Mouse (Mus musculus) myocyte (in vitro differentiated cells): Measurements from ENCODE around the gene Olfr1104.

Source experiments
- CEBPB ChIP-seq: IDR thresholded peaks from 2 replicates; pipeline ENCODE4 v1.6.1; 2011; ENCODE audit warnings: mild to moderate bottlenecking, moderate library complexity; ENCODE audit not compliant: poor library complexity, insufficient read depth, severe bottlenecking
- E2F4 ChIP-seq: IDR thresholded peaks from one replicate; pipeline ENCODE4 v1.6.1; 2011; ENCODE audit warnings: mild to moderate bottlenecking, control low read depth, moderate library complexity; ENCODE audit not compliant: insufficient read depth
- MAX ChIP-seq: IDR thresholded peaks from one replicate; pipeline ENCODE4 v1.6.1; 2011; ENCODE audit warnings: low read depth, mild to moderate bottlenecking, control low read depth
- MYOD1 ChIP-seq, 3 experiments: IDR thresholded peaks; one replicate each; pipeline ENCODE4 v1.6.1; 2011; ENCODE audit warnings: control low read depth in 2 of 3, low read depth in 2 of 3, mild to moderate bottlenecking in 2 of 3, moderate library complexity in 1 of 3; ENCODE audit not compliant: insufficient read length in 2 of 3, control insufficient read depth in 1 of 3
- MYOG ChIP-seq, 3 experiments: IDR thresholded peaks; one replicate each; pipeline ENCODE4 v1.6.1; 2011; ENCODE audit warnings: control low read depth in 2 of 3, low read depth in 2 of 3, mild to moderate bottlenecking in 2 of 3; ENCODE audit not compliant: insufficient read length in 2 of 3, control insufficient read depth in 1 of 3, insufficient read depth in 1 of 3
- POLR2A ChIP-seq: IDR thresholded peaks from one replicate; pipeline ENCODE4 v1.6.1; 2011; ENCODE audit warnings: low read depth, mild to moderate bottlenecking, control low read depth, moderate library complexity; ENCODE audit not compliant: insufficient read length
- POLR2AphosphoS2 ChIP-seq: IDR thresholded peaks from one replicate; pipeline ENCODE4 v1.6.1; 2011; ENCODE audit warnings: low read depth, control low read depth; ENCODE audit not compliant: insufficient read length
- REST ChIP-seq: IDR thresholded peaks from one replicate; pipeline ENCODE4 v1.6.1; 2011; ENCODE audit warnings: mild to moderate bottlenecking, control low read depth, moderate library complexity; ENCODE audit not compliant: insufficient read depth, insufficient read length
- SRF ChIP-seq: IDR thresholded peaks from one replicate; pipeline ENCODE4 v1.6.1; 2011; ENCODE audit warnings: low read depth; ENCODE audit not compliant: control insufficient read depth, insufficient read length
- TCF12 ChIP-seq: IDR thresholded peaks from one replicate; pipeline ENCODE4 v1.6.1; 2011; ENCODE audit warnings: mild to moderate bottlenecking, control low read depth; ENCODE audit not compliant: poor library complexity, insufficient read depth, severe bottlenecking
- TCF3 ChIP-seq: IDR thresholded peaks from one replicate; pipeline ENCODE4 v1.6.1; 2011; ENCODE audit warnings: low read depth, control low read depth; ENCODE audit not compliant: insufficient read length
- USF1 ChIP-seq: IDR thresholded peaks from one replicate; pipeline ENCODE4 v1.6.1; 2011; ENCODE audit warnings: low read depth, mild to moderate bottlenecking, control low read depth, moderate library complexity

- TF ChIP-seq USF1 (no peak), POLR2A (no peak), SRF (no peak), MYOG (IDR thresholded peaks at IDR 0.05; ENCODE audit: control insufficient read depth in 1 of 3, insufficient read depth in 1 of 3, insufficient read length in 2 of 3, low read depth in 2 of 3) (no peak), TCF12 (no peak), TCF3 (no peak), MAX (no peak), CEBPB (no peak), MYOD1 (IDR thresholded peaks at IDR 0.05; ENCODE audit: control insufficient read depth in 1 of 3, insufficient read length in 2 of 3, low read depth in 2 of 3) (no peak), E2F4 (no peak), POLR2AphosphoS2 (no peak), REST (no peak)
Measured at GRCm38 (mm10) chr2:86979854-86980253, 47.0 kb downstream of the Olfr1104 start, which contains the start of gene Olfr1100.
